Mouse (Mus musculus): Measurements from ENCODE around the gene Sdcbp2. TPM values are rescaled to one million over a fixed set of nuclear protein-coding genes. Genes with fewer than 3 reads are reported as not detected.

Sdcbp2 gene
- polyA plus RNA-seq, 1 experiment from 2014 or later, result 1.2 TPM

GRCm38 (mm10) chr2:151542323-151543062, 29.9 kb upstream of the Sdcbp2 start, which contains the start of gene Fkbp1a:
Fkbp1a (plus strand) TSS chr2:151542483.
- Histone ChIP-seq H3K36me3 (peaks cover 26% of the 10 kb centered on the region), H3K4me2 (peak within 1 kb of the TSS; percentile 71), H3K9ac (replicated peaks) (peak within 1 kb of the TSS; percentile 97), H3K4me3 (replicated peaks) (peak within 1 kb of the TSS; percentile 98), H3K27me3 (replicated peaks) (no peaks in the 10 kb centered on the region), H3K27ac (replicated peaks) (peak within 1 kb of the TSS; percentile 90), H3K4me1 (peaks cover 46% of the 10 kb centered on the region), H3K9me3 (replicated peaks) (no peaks in the 10 kb centered on the region)
- ATAC-seq (ENCODE audit: low FRiP score), result peak; percentile 98
- under 1% methylated on average over 88 of the region's 93 CpGs for WGBS

- no peaks in the 10 kb centered on the region for H3K9me3 ChIP-seq (replicated peaks)
- H3K9ac ChIP-seq (replicated peaks), result peak overlapping the region; percentile 97
- peaks cover 34% of the 10 kb centered on the region for H3K36me3 ChIP-seq
- 0% methylated on average over 21 of the region's 21 CpGs for WGBS
- no peaks in the 10 kb centered on the region for H3K27me3 ChIP-seq (replicated peaks)
- peak overlapping the region; percentile 90 for H3K27ac ChIP-seq (replicated peaks)
- ATAC-seq (ENCODE audit: low FRiP score), result no peak
- peak overlapping the region; percentile 71 for H3K4me2 ChIP-seq
- H3K4me1 ChIP-seq, result peaks cover 54% of the 10 kb centered on the region
- H3K4me3 ChIP-seq (replicated peaks), result peak overlapping the region; percentile 98
These were observed 29.1 kb upstream of the Sdcbp2 start for GRCm38 (mm10) chr2:151543063-151543895.

- Histone ChIP-seq H3K36me3 (peaks cover 38% of the 10 kb centered on the region), H3K4me1 (peaks cover 61% of the 10 kb centered on the region), H3K27me3 (replicated peaks) (no peaks in the 10 kb centered on the region), H3K4me3 (replicated peaks) (peak overlapping the region; percentile 98; the same call in 1 of the 2 replicates), H3K27ac (replicated peaks) (no peak overlapping the region), H3K4me2 (peak overlapping the region; percentile 71), H3K9me3 (replicated peaks) (no peaks in the 10 kb centered on the region), H3K9ac (replicated peaks) (peak overlapping the region; percentile 97; the same call in 1 of the 2 replicates)
- WGBS, result 70% methylated on average over 6 of the region's 6 CpGs
- no peak for ATAC-seq (ENCODE audit: low FRiP score)
These were observed 27.7 kb upstream of the Sdcbp2 start for GRCm38 (mm10) chr2:151544673-151545072.

GRCm38 (mm10) chr2:151546571-151546970, 25.9 kb upstream of the Sdcbp2 start:
- ATAC-seq (ENCODE audit: low FRiP score), result no peak
- WGBS, result 90% methylated on average over 4 of the region's 4 CpGs
- no peaks in the 10 kb centered on the region for H3K27me3 ChIP-seq (replicated peaks)
- peaks cover 56% of the 10 kb centered on the region for H3K4me1 ChIP-seq
- no peak overlapping the region for H3K4me2 ChIP-seq
- H3K36me3 ChIP-seq, result peaks cover 49% of the 10 kb centered on the region
- H3K4me3 ChIP-seq (replicated peaks), result no peak overlapping the region
- H3K9ac ChIP-seq (replicated peaks), result no peak overlapping the region
- H3K9me3 ChIP-seq (replicated peaks), result no peaks in the 10 kb centered on the region
- H3K27ac ChIP-seq (replicated peaks), result no peak overlapping the region

GRCm38 (mm10) chr2:151549615-151550121, 22.8 kb upstream of the Sdcbp2 start:
- H3K27ac ChIP-seq (replicated peaks), result no peak overlapping the region
- no peaks in the 10 kb centered on the region for H3K27me3 ChIP-seq (replicated peaks)
- H3K9ac ChIP-seq (replicated peaks), result no peak overlapping the region
- H3K4me3 ChIP-seq (replicated peaks), result no peak overlapping the region
- 92% methylated on average over 3 of the region's 3 CpGs for WGBS
- no peak overlapping the region for H3K4me2 ChIP-seq
- H3K4me1 ChIP-seq, result peaks cover 38% of the 10 kb centered on the region
- no peaks in the 10 kb centered on the region for H3K9me3 ChIP-seq (replicated peaks)
- ATAC-seq (ENCODE audit: low FRiP score), result no peak
- H3K36me3 ChIP-seq, result peaks cover 71% of the 10 kb centered on the region

- ATAC-seq (ENCODE audit: low FRiP score), result no peak
- Histone ChIP-seq H3K4me2 (no peak overlapping the region), H3K9ac (replicated peaks) (no peak overlapping the region), H3K27me3 (replicated peaks) (no peaks in the 10 kb centered on the region), H3K27ac (replicated peaks) (no peak overlapping the region), H3K4me3 (replicated peaks) (no peak overlapping the region), H3K4me1 (no peaks in the 10 kb centered on the region), H3K9me3 (replicated peaks) (no peaks in the 10 kb centered on the region), H3K36me3 (peaks cover 55% of the 10 kb centered on the region)
- 80% methylated on average over 7 of the region's 7 CpGs for WGBS
These were observed 9.2 kb upstream of the Sdcbp2 start for GRCm38 (mm10) chr2:151562930-151563921.

GRCm38 (mm10) chr2:151564006-151564405, 8.4 kb upstream of the Sdcbp2 start:
- H3K27me3 ChIP-seq (replicated peaks), result no peaks in the 10 kb centered on the region
- no peaks in the 10 kb centered on the region for H3K9me3 ChIP-seq (replicated peaks)
- ATAC-seq (ENCODE audit: low FRiP score), result no peak
- H3K4me3 ChIP-seq (replicated peaks), result no peak overlapping the region
- H3K27ac ChIP-seq (replicated peaks), result no peak overlapping the region
- peaks cover 48% of the 10 kb centered on the region for H3K36me3 ChIP-seq
- 86% methylated on average over 1 of the region's 1 CpGs for WGBS
- H3K4me2 ChIP-seq, result no peak overlapping the region
- H3K4me1 ChIP-seq, result no peaks in the 10 kb centered on the region
- H3K9ac ChIP-seq (replicated peaks), result no peak overlapping the region

GRCm38 (mm10) chr2:151564986-151565385, 7.4 kb upstream of the Sdcbp2 start:
- Histone ChIP-seq H3K4me1 (no peaks in the 10 kb centered on the region), H3K4me2 (no peak overlapping the region), H3K27me3 (replicated peaks) (no peaks in the 10 kb centered on the region), H3K4me3 (replicated peaks) (no peak overlapping the region), H3K9me3 (replicated peaks) (no peaks in the 10 kb centered on the region), H3K9ac (replicated peaks) (no peak overlapping the region), H3K36me3 (peaks cover 38% of the 10 kb centered on the region), H3K27ac (replicated peaks) (no peak overlapping the region)
- 82% methylated on average over 3 of the region's 3 CpGs for WGBS
- ATAC-seq (ENCODE audit: low FRiP score), result no peak

GRCm38 (mm10) chr2:151566856-151567255, 5.6 kb upstream of the Sdcbp2 start:
- ATAC-seq (ENCODE audit: low FRiP score), result no peak
- 89% methylated on average over 6 of the region's 6 CpGs for WGBS
- Histone ChIP-seq H3K4me1 (no peaks in the 10 kb centered on the region), H3K27me3 (replicated peaks) (no peaks in the 10 kb centered on the region), H3K4me2 (no peak overlapping the region), H3K36me3 (peaks cover 21% of the 10 kb centered on the region), H3K9me3 (replicated peaks) (no peaks in the 10 kb centered on the region), H3K27ac (replicated peaks) (no peak overlapping the region), H3K4me3 (replicated peaks) (no peak overlapping the region), H3K9ac (replicated peaks) (no peak overlapping the region)

- no peak for ATAC-seq (ENCODE audit: low FRiP score)
- Histone ChIP-seq H3K9ac (replicated peaks) (no peak overlapping the region), H3K9me3 (replicated peaks) (no peaks in the 10 kb centered on the region), H3K4me2 (no peak overlapping the region), H3K27me3 (replicated peaks) (no peaks in the 10 kb centered on the region), H3K36me3 (peaks cover 6% of the 10 kb centered on the region; the same call in 1 of the 2 replicates), H3K4me1 (no peaks in the 10 kb centered on the region), H3K4me3 (replicated peaks) (no peak overlapping the region), H3K27ac (replicated peaks) (no peak overlapping the region)
- WGBS, result 87% methylated on average over 2 of the region's 2 CpGs
These were observed 3.0 kb upstream of the Sdcbp2 start for GRCm38 (mm10) chr2:151569452-151569851.

- Histone ChIP-seq H3K4me1 (peaks cover 15% of the 10 kb centered on the region), H3K4me3 (replicated peaks) (no peak overlapping the region), H3K4me2 (no peak overlapping the region), H3K27ac (replicated peaks) (no peak overlapping the region), H3K9ac (replicated peaks) (0 out of 2 replicates have a peak overlapping the region, but pooled peaks have one; percentile 8), H3K36me3 (no peaks in the 10 kb centered on the region), H3K27me3 (replicated peaks) (no peaks in the 10 kb centered on the region), H3K9me3 (replicated peaks) (no peaks in the 10 kb centered on the region)
- no peak for ATAC-seq (ENCODE audit: low FRiP score)
- 63% methylated on average over 3 of the region's 3 CpGs for whole genome bisulfite sequencing
These were observed 1.2 kb downstream of the Sdcbp2 start for GRCm38 (mm10) chr2:151573667-151574066.

Data from neural tube, embryonic 15.5 days (tissue).